Mouse (Mus musculus) lung, embryonic 14.5 days (tissue): ENCODE data around the gene Bcl2l12. TPM values are rescaled to one million over a fixed set of nuclear protein-coding genes. Genes with fewer than 3 reads are reported as not detected.
A peak's percentile ranks its signal among the peaks of the same experiment; 100 is the strongest.

Experiments
- ATAC-seq: fragments of 200-750 bp; cut with Nextera tagmentation; 2 replicates; pipeline ENCODE4 v1.8.0; 2017; ENCODE audit warnings: mild to moderate bottlenecking, moderate TSS enrichment, moderate library complexity; ENCODE audit not compliant: insufficient read depth
- DNase-seq: peaks from one replicate; pipeline ENCODE4 v3.0.0-alpha.2; 2015
- H3K27ac ChIP-seq: fragments of 300-500 bp; sonication (generic); 2 replicates; pipeline ENCODE4 v1.5.1; 2014; ENCODE audit warnings: low read depth, mild to moderate bottlenecking, moderate library complexity
- H3K27me3 ChIP-seq: fragments of 300-500 bp; sonication (generic); 2 replicates; pipeline ENCODE4 v1.6.1; 2014; ENCODE audit warnings: low read length, control low read depth; ENCODE audit not compliant: insufficient read depth
- H3K36me3 ChIP-seq: fragments of 300-500 bp; sonication (generic); 2 replicates; pipeline ENCODE4 v1.6.1; 2014; ENCODE audit warnings: control low read depth; ENCODE audit not compliant: insufficient read depth
- H3K4me1 ChIP-seq: fragments of 300-500 bp; sonication (generic); 2 replicates; pipeline ENCODE4 v1.6.1; 2014; ENCODE audit warnings: antibody characterized with exemption, control low read depth; ENCODE audit not compliant: insufficient read depth
- H3K4me2 ChIP-seq: fragments of 300-500 bp; sonication (generic); 2 replicates; pipeline ENCODE4 v1.6.1; 2014; ENCODE audit warnings: mild to moderate bottlenecking
- H3K4me3 ChIP-seq: fragments of 300-500 bp; sonication (generic); 2 replicates; pipeline ENCODE4 v1.5.1; 2014; ENCODE audit warnings: low read depth, low read length
- H3K9ac ChIP-seq: fragments of 300-500 bp; sonication (generic); 2 replicates; pipeline ENCODE4 v1.6.1; 2014
- H3K9me3 ChIP-seq: fragments of 300-500 bp; sonication (generic); 2 replicates; pipeline ENCODE4 v1.6.1; 2016; ENCODE audit warnings: low read depth, low read length, control low read depth
- CTCF ChIP-seq: IDR thresholded peaks from 2 replicates; pipeline ENCODE4 v1.5.1; 2016; ENCODE audit warnings: antibody characterized with exemption, low read depth
- WGBS: fragments of 180-500 bp; shearing (Covaris S2); extraction: QIAGEN DNeasy Blood & Tissue Kit; methylation state at CpG from one replicate; pipeline ENCODE4 v1.1.7; 2014; 5-methylcytosine and 5-hydroxymethylcytosine counted together
- polyA plus RNA-seq: library from polyadenylated mRNA; unstranded; fragments of >200 nt; fragmentation: Nextera tagmentation; extraction: Ambion mirVana; gene quantifications from 2 replicates; pipeline ENCODE4 v1.2.1, GENCODE M21; 2014

The Bcl2l12 gene
- polyA plus RNA-seq, 1 experiment from 2014 or later, result 76.9 TPM

- Histone ChIP-seq H3K27me3 (no peaks in the 10 kb centered on the region), H3K27ac (no peak overlapping the region), H3K4me2 (no peak overlapping the region), H3K9ac (no peak overlapping the region), H3K9me3 (no peaks in the 10 kb centered on the region), H3K36me3 (peaks cover 99% of the 10 kb centered on the region), H3K4me3 (no peak overlapping the region), H3K4me1 (no peaks in the 10 kb centered on the region)
- ATAC-seq, result no peak
- TF ChIP-seq CTCF, result peak; percentile 81
- 65% methylated on average over 7 of the region's 7 CpGs for WGBS
- DNase-seq, result peak; percentile 68
Observed at GRCm38 (mm10) chr7:45037720-45038361, 39.3 kb upstream of the Bcl2l12 start.

- Histone ChIP-seq H3K4me3 (no peak overlapping the region), H3K4me1 (no peaks in the 10 kb centered on the region), H3K27me3 (no peaks in the 10 kb centered on the region), H3K36me3 (peaks cover 99% of the 10 kb centered on the region), H3K9me3 (no peaks in the 10 kb centered on the region), H3K4me2 (no peak overlapping the region), H3K9ac (no peak overlapping the region), H3K27ac (no peak overlapping the region)
- no peak for DNase-seq
- 71% methylated on average over 11 of the region's 11 CpGs for WGBS
- no peak for TF ChIP-seq CTCF
- no peak for ATAC-seq
Observed at GRCm38 (mm10) chr7:45036702-45037101, 38.2 kb upstream of the Bcl2l12 start.

GRCm38 (mm10) chr7:45035631-45036030 lies 37.1 kb upstream of the Bcl2l12 start:
- Histone ChIP-seq H3K9me3 (no peaks in the 10 kb centered on the region), H3K9ac (no peak overlapping the region), H3K27me3 (no peaks in the 10 kb centered on the region), H3K4me3 (no peak overlapping the region), H3K36me3 (peaks cover 99% of the 10 kb centered on the region), H3K4me1 (no peaks in the 10 kb centered on the region), H3K4me2 (no peak overlapping the region), H3K27ac (no peak overlapping the region)
- DNase-seq, result peak; percentile 16
- no peak for TF ChIP-seq CTCF
- ATAC-seq, result no peak
- 89% methylated on average over 3 of the region's 3 CpGs for WGBS

GRCm38 (mm10) chr7:45033722-45034359 lies 35.3 kb upstream of the Bcl2l12 start:
- Histone ChIP-seq H3K36me3 (peaks cover 99% of the 10 kb centered on the region), H3K4me3 (no peak overlapping the region), H3K9ac (no peak overlapping the region), H3K4me1 (no peaks in the 10 kb centered on the region), H3K27ac (no peak overlapping the region), H3K27me3 (no peaks in the 10 kb centered on the region), H3K4me2 (no peak overlapping the region), H3K9me3 (no peaks in the 10 kb centered on the region)
- no peak for DNase-seq
- no peak for TF ChIP-seq CTCF
- no peak for ATAC-seq
- 93% methylated on average over 19 of the region's 19 CpGs for WGBS

GRCm38 (mm10) chr7:45030857-45031256 lies 32.3 kb upstream of the Bcl2l12 start:
- Histone ChIP-seq H3K4me2 (no peak overlapping the region), H3K36me3 (peaks cover 94% of the 10 kb centered on the region), H3K4me3 (no peak overlapping the region), H3K27me3 (no peaks in the 10 kb centered on the region), H3K27ac (no peak overlapping the region), H3K9me3 (no peaks in the 10 kb centered on the region), H3K9ac (no peak overlapping the region), H3K4me1 (no peaks in the 10 kb centered on the region)
- 98% methylated on average over 8 of the region's 8 CpGs for WGBS
- no peak for TF ChIP-seq CTCF
- no peak for ATAC-seq
- DNase-seq, result no peak

- Histone ChIP-seq H3K36me3 (peaks cover 85% of the 10 kb centered on the region), H3K27me3 (no peaks in the 10 kb centered on the region), H3K4me3 (no peak overlapping the region), H3K4me2 (no peak overlapping the region), H3K4me1 (no peaks in the 10 kb centered on the region), H3K27ac (no peak overlapping the region), H3K9me3 (no peaks in the 10 kb centered on the region), H3K9ac (no peak overlapping the region)
- TF ChIP-seq CTCF, result no peak
- DNase-seq (no peak), ATAC-seq (no peak)
- 89% methylated on average over 6 of the region's 6 CpGs for WGBS
Observed at GRCm38 (mm10) chr7:45029995-45030394, 31.5 kb upstream of the Bcl2l12 start.

GRCm38 (mm10) chr7:45028351-45028750 lies 29.8 kb upstream of the Bcl2l12 start:
- TF ChIP-seq CTCF, result no peak
- WGBS, result 87% methylated on average over 10 of the region's 11 CpGs

More at GRCm38 (mm10) chr7:45028351-45028750, 29.8 kb upstream of the Bcl2l12 start:
- no peak overlapping the region for H3K27ac ChIP-seq
- ATAC-seq (no peak), DNase-seq (no peak)
- no peak overlapping the region for H3K4me2 ChIP-seq
- no peak overlapping the region for H3K4me3 ChIP-seq
- H3K4me1 ChIP-seq, result no peaks in the 10 kb centered on the region
- peaks cover 69% of the 10 kb centered on the region for H3K36me3 ChIP-seq
- H3K9me3 ChIP-seq, result no peaks in the 10 kb centered on the region
- H3K27me3 ChIP-seq, result no peaks in the 10 kb centered on the region
- no peak overlapping the region for H3K9ac ChIP-seq
